11 mouse cellular contexts compared by ENCODE assay signal in genomic region chr2:7529637-7530036, GRCm38 (mm10). TPM values are rescaled to one million over a fixed set of nuclear protein-coding genes. Genes with fewer than 3 reads are reported as not detected.
DNase-seq lines count a peak whose midpoint lies in the region; ATAC-seq lines count a peak whose summit lies in the region.
"Had no signal": no experiment of that assay in that cellular context is flagged by ENCODE, and none has a peak within 500 bp of the region (broad histone marks: within the 10 kb centered on the region; RNA-seq: fewer than 3 reads in every experiment).

No protein-coding gene starts in this region.

- H3K27me3 ChIP-seq in neural tube, embryonic 15.5 days (replicated peaks), result no peaks in the 10 kb centered on the region
- H3K27me3 ChIP-seq: embryonic facial prominence, embryonic 12.5 days; hindbrain, embryonic 13.5 days; limb, embryonic 13.5 days had no signal

- no peak overlapping the region for H3K9ac ChIP-seq in neural tube, embryonic 15.5 days (replicated peaks)
- H3K9ac ChIP-seq: embryonic facial prominence, embryonic 12.5 days; hindbrain, embryonic 13.5 days; limb, embryonic 13.5 days had no signal

- ATAC-seq in frontal cortex, adult (ENCODE audit: low TSS enrichment), result peak; percentile 87
- ATAC-seq in neural tube, embryonic 15.5 days (ENCODE audit: low FRiP score), result no peak

- H3K9me3 ChIP-seq in neural tube, embryonic 15.5 days (replicated peaks), result no peaks in the 10 kb centered on the region
- H3K9me3 ChIP-seq: embryonic facial prominence, embryonic 12.5 days; hindbrain, embryonic 13.5 days; limb, embryonic 13.5 days had no signal

- no peak overlapping the region for H3K27ac ChIP-seq in neural tube, embryonic 15.5 days (replicated peaks)
- H3K27ac ChIP-seq: embryonic facial prominence, embryonic 12.5 days; limb, embryonic 13.5 days had no signal

- 46% methylated on average over 5 of the region's 5 CpGs for WGBS in neural tube, embryonic 15.5 days

- no peak overlapping the region for H3K4me3 ChIP-seq in neural tube, embryonic 15.5 days (replicated peaks)
- H3K4me3 ChIP-seq: embryonic facial prominence, embryonic 12.5 days; hindbrain, embryonic 13.5 days; limb, embryonic 13.5 days had no signal

- H3K4me2 ChIP-seq in neural tube, embryonic 15.5 days, result peak overlapping the region; percentile 13
- H3K4me2 ChIP-seq: embryonic facial prominence, embryonic 12.5 days; limb, embryonic 13.5 days had no signal

- peaks cover 15% of the 10 kb centered on the region for H3K4me1 ChIP-seq in neural tube, embryonic 15.5 days
- H3K4me1 ChIP-seq: embryonic facial prominence, embryonic 12.5 days had no signal

- no peaks in the 10 kb centered on the region for H3K36me3 ChIP-seq in neural tube, embryonic 15.5 days
- H3K36me3 ChIP-seq: embryonic facial prominence, embryonic 12.5 days; hindbrain, embryonic 13.5 days; limb, embryonic 13.5 days had no signal

- no peak for DNase-seq in frontal cortex, postnatal 10 days (ENCODE audit: low spot score in 2 of 2)
- DNase-seq in neural tube, embryonic 10.5 days (ENCODE audit: extremely low spot score, low spot score), result no peak
- DNase-seq in left cerebral cortex, adult 9 months (ENCODE audit: low spot score in 2 of 2), result peak; percentile 54 to 76
- DNase-seq in right cerebral cortex, postnatal 36 days (ENCODE audit: low spot score in 2 of 2), result peak; percentile 25 to 54
- no peak for DNase-seq in kidney, postnatal 25 days
- DNase-seq in gastrocnemius, adult 18-20 months (ENCODE audit: low spot score), result no peak

RNA-seq across cellular contexts. Expression of gene Celf2, which starts 20.3 kb away (rescaled TPM):
- polyA plus RNA-seq in neural tube, embryonic 15.5 days (2015; fragmentation: Nextera tagmentation; extraction: Ambion mirVana), result 115 and 120 TPM in 2 replicates
- total RNA-seq in gastrocnemius, adult 18-20 months (2021), result 10 to 100 TPM; 69.7 to 79.8 TPM

Comparison
In these comparisons a context has a peak if more than half of its experiments do, and no peak if none do; other contexts are left out.
1. DNase-seq: peak in left cerebral cortex, adult 9 months (2 of 2) and right cerebral cortex, postnatal 36 days (2 of 2); none in frontal cortex, postnatal 10 days (0 of 2), neural tube, embryonic 10.5 days (single experiment), kidney, postnatal 25 days (0 of 2) and gastrocnemius, adult 18-20 months (single experiment).